Mouse (Mus musculus): ENCODE results near the gene Zbtb16.

Gene Zbtb16

DNA sequence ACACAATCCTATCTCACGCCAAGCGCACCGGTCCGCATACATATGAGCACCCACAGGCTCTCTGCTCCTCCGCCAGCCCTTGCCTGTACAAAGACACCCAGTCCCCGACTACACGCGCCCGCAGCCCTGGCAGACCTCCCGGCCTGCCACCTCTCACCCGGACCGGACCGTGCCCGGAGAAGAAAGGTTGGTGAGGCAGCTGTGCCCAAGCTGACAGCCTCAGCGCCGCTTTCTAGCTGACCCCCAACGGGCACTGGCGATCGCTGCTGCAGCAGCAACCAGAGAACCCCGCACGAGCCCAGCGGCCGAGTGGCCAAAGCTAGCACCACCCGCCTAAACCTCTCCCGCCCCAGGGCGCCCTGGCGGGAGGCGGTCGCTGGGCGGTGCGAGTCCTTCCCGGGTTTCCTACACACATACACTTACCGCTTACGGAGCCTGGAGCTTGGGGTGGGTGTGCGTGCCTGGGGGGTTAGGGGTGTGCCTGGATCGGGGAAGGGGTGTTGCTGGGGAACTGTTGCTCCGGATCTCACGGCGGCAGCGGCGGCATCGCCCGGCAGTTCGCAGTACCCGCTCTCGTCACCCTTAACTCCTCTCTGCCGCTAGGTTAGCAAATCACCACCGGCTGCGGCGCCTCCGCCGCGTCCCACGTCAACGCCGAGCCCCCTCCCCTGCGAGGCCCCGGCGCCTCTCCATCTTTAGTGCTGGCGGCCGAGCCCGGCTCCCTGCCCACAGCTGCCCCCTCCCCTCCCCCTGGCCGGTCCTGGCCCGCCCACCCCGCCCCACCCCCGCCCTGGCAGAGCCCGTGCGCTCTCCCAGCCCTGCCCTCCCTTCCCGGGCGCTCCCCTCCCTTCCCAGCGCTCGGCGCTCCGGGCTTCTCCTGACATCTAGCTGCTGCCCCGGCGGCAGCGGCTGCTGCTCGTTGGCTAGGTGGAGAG, at the start of gene Zbtb16:
Gene Zbtb16, minus strand, starts transcription at position 592 of the 935 bp plus-strand sequence.
- in situ Hi-C loops (cut with MboI) = no loop called here

GRCm38 (mm10) chr9:48872896-48873295, 36.9 kb upstream of the Zbtb16 start:
- in situ Hi-C loops (cut with MboI) = no loop called here

GRCm38 (mm10) chr9:48866523-48867121, 30.6 kb upstream of the Zbtb16 start:
- in situ Hi-C loops (cut with MboI) = no loop called here

DNA sequence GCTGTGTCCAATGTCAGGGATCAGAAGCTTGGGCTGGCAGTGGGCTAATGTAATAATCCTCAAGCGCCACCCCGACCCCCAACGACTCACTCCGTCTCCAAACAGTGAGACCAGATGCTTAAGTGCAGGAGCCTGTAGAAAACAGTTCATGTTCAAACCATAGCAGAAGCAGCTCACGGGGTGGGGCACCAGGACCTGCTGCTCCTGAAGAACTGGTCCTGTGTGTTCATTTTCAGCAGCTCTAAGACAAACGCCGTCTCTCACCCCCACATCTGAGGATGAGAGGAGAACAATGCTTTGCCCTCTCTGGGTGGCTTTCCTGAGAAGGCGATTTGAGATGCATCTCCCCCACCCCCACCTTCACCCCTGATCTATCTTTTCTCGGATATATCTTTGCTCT, 29.2 kb upstream of the Zbtb16 start:
- in situ Hi-C loops (cut with MboI) = no loop called here

- in situ Hi-C loops (cut with MboI) = no loop called here
These were observed 25.5 kb upstream of the Zbtb16 start for GRCm38 (mm10) chr9:48861481-48861880.

GRCm38 (mm10) chr9:48860526-48860845, 24.5 kb upstream of the Zbtb16 start:
- in situ Hi-C loops (cut with MboI) = no loop called here

DNA sequence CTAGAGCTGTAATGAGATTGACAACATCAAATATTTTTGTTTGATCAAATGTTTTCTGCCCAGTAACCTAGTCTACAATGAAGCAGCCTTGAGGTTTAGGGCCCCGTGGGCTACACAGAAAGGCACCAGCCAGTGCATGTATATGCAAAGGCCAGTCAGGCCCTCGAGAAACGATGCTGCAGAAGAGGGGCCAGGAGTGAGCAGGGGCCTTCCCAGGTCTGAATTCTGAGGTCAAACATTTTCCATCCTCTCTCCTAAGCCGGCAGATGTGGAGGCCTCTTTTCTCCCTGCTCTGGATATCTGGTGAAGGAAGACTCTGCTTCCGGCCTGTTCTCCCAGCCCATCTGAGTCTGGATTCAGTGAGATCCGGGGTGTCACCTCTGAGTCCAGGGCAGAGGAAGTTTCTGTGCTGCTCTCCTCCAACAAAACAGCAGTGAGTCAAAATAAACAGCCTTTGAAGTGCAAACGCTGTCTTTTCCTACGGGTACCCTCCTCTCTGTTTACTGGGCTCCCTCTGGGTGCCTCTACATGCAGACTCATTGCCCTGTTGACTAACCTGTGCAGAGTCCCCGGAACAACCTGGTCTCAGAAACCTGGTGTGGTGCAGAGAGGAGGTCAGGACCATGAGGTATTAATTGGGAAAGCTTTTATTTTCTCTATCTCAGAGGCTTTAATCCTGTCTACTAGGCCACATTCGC, 24.0 kb upstream of the Zbtb16 start:
- in situ Hi-C loops (cut with MboI) = no loop called here

- in situ Hi-C loops (cut with MboI) = no loop called here
These were observed 21.9 kb upstream of the Zbtb16 start for GRCm38 (mm10) chr9:48857944-48858343.

- in situ Hi-C loops (cut with MboI) = no loop called here
These were observed 20.2 kb upstream of the Zbtb16 start for GRCm38 (mm10) chr9:48856240-48856639.

DNA sequence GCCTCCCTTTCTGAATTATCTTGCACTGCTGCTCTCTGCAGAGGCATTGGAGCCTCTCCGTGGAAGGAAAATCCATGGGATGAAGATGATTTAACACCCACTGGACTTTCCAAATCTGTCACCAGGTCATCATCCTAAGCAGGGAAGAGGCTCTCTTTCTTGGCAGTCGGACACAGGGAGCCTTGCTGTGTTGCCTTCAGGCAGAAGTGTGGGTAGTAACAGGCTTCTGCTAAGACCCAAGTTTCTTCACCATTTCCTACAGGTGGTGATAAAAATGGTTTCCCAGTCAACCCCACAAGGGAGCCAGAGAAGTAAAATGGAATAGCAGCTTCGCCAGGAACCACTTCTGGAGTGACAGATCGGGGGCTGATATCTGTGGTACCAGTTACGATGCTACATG, 13.5 kb upstream of the Zbtb16 start:
- in situ Hi-C loops (cut with MboI) = no loop called here

DNA sequence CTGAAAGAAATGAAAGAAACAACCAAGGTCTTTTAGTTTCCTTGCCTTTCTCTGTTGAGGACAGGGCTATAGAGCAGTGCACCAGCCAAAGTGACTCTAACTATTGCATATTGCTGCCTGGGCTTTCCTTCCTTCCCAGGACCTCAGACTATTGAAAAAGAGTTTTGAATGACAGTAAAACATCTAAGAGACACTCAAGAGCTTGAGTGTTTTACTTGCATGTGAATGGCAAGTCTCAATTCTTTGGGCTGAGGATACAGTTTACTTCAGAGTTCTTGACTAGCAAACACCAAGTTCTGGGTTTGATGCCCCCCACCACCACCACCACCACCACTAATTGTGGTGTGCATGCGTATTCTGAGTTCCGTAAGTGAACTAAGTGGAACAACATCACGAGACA, 3.5 kb upstream of the Zbtb16 start:
- in situ Hi-C loops (cut with MboI) = no loop called here

DNA sequence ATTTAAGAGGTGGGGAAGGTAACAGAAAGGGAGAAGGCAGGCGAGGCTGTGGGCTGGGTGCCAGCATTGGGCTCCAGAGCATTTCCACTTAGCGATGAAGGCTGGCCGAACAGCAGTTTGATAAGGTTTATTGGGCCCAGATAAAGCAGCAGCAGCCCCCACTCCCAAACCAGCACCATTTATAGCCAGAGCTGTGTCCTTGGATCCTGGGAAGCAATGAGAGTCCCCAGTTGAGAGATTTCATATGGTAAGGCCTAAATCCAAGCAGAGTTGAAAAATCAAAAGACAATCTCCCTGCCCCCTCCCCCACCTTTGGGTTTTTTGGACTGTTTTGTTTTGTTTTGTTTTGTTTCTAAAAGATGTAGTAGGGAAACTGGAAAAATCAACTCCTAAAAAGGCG, 2.3 kb upstream of the Zbtb16 start:
- in situ Hi-C loops (cut with MboI) = no loop called here

- in situ Hi-C loops (cut with MboI) = no loop called here
These were observed 1.2 kb upstream of the Zbtb16 start for GRCm38 (mm10) chr9:48837181-48837580.

- in situ Hi-C loops (cut with MboI) = no loop called here
These were observed 526 bp upstream of the Zbtb16 start for GRCm38 (mm10) chr9:48836566-48836930.

- in situ Hi-C loops (cut with MboI) = no loop called here
These were observed 1.2 kb downstream of the Zbtb16 start for GRCm38 (mm10) chr9:48834541-48835411.

DNA sequence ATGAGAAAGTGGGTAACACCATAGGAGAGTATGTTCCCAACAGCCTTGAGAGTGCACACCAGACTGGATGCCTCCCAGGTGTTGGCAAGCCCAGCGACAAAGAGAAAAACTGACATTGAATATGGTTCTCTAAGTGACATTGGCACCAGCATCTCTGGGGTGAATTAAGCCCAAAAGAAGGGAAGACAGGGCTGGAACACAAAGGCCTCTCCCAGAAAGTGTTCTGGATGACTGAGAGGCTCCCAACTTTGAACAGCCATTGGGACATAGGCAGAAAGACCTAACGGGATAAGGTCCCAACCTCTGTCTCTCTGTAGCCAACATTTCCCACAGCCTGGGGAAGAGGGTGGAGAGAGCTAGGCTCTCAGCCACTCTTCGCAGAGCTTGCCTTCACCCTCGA, 2.0 kb downstream of the Zbtb16 start:
- in situ Hi-C loops (cut with MboI) = no loop called here

DNA sequence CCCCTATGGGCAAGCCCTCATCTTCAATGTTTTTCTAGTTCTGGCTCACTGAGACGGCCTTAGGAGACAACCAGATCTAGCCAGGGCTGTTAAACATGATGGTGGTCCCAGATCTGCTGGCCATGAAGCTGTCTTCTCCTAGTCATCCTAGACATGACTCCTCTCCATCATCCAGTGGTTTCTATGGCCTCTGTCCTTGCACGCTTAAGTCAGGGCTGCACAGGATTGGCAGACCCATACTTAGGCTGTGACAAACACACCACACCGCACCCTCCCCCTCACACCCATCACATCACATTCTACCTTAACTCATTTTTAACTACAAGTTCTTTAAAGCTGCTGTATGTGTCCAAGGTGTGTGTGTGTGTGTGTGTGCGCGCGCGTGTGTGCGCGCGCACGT, 2.5 kb downstream of the Zbtb16 start:
- in situ Hi-C loops (cut with MboI) = no loop called here

- in situ Hi-C loops (cut with MboI) = no loop called here
These were observed 3.4 kb downstream of the Zbtb16 start for GRCm38 (mm10) chr9:48832473-48833100.

GRCm38 (mm10) chr9:48831560-48832460, 4.2 kb downstream of the Zbtb16 start:
- in situ Hi-C loops (cut with MboI) = no loop called here

GRCm38 (mm10) chr9:48828839-48829238, 7.2 kb downstream of the Zbtb16 start:
- in situ Hi-C loops (cut with MboI) = no loop called here
